Mouse (Mus musculus) heart, postnatal 0 days (tissue): ENCODE data around the gene Mogat1. TPM values are rescaled to one million over a fixed set of nuclear protein-coding genes. Genes with fewer than 3 reads are reported as not detected.
A peak's percentile ranks its signal among the peaks of the same experiment; 100 is the strongest.

Experiments used
- ATAC-seq: fragments of 200-750 bp; cut with Nextera tagmentation; 2 replicates; pipeline ENCODE4 v1.8.0; 2017; ENCODE audit warnings: low read depth, moderate number of reproducible peaks, moderate library complexity; ENCODE audit not compliant: insufficient read depth
- DNase-seq: peaks from one replicate; pipeline ENCODE4 v3.0.0-alpha.2; 2016; ENCODE audit warnings: low spot score
- H3K27ac ChIP-seq: fragments of 300-500 bp; sonication (generic); 2 replicates; pipeline ENCODE4 v1.5.1; 2014; ENCODE audit warnings: low read depth, mild to moderate bottlenecking
- H3K27me3 ChIP-seq: fragments of 300-500 bp; sonication (generic); 2 replicates; pipeline ENCODE4 v1.6.1; 2014; ENCODE audit warnings: low read length, mixed read lengths; ENCODE audit not compliant: control insufficient read depth, insufficient read depth
- H3K36me3 ChIP-seq: fragments of 300-500 bp; sonication (generic); replicated peaks from 2 replicates; pipeline ENCODE4 v1.6.1; 2014; ENCODE audit warnings: low read length, mixed read lengths; ENCODE audit not compliant: control insufficient read depth, insufficient read depth
- H3K4me1 ChIP-seq: fragments of 300-500 bp; sonication (generic); 2 replicates; pipeline ENCODE4 v1.6.1; 2014; ENCODE audit warnings: antibody characterized with exemption; ENCODE audit not compliant: control insufficient read depth, insufficient read depth
- H3K4me2 ChIP-seq: fragments of 300-500 bp; sonication (generic); 2 replicates; pipeline ENCODE4 v1.6.1; 2014; ENCODE audit warnings: low read depth, mild to moderate bottlenecking, low read length, moderate library complexity
- H3K4me3 ChIP-seq: fragments of 300-500 bp; sonication (generic); 2 replicates; pipeline ENCODE4 v1.5.1; 2014; ENCODE audit warnings: low read depth, low read length
- H3K9ac ChIP-seq: fragments of 300-500 bp; sonication (generic); replicated peaks from 2 replicates; pipeline ENCODE4 v1.6.1; 2014; ENCODE audit warnings: low read depth, low read length, mixed read lengths
- H3K9me3 ChIP-seq: fragments of 300-500 bp; sonication (generic); replicated peaks from 2 replicates; pipeline ENCODE4 v1.6.1; 2016; ENCODE audit warnings: low read length; ENCODE audit not compliant: control insufficient read depth
- CTCF ChIP-seq: IDR thresholded peaks from 2 replicates; pipeline ENCODE4 v1.5.1; 2016; ENCODE audit warnings: antibody characterized with exemption, control low read depth, low read depth
- EP300 ChIP-seq: IDR thresholded peaks from 2 replicates; pipeline ENCODE4 v1.6.1; 2016; ENCODE audit warnings: antibody characterized with exemption, low read depth
- WGBS: fragments of 180-500 bp; shearing (Covaris S2); extraction: QIAGEN DNeasy Blood & Tissue Kit; methylation state at CpG from one replicate; pipeline ENCODE4 v1.1.7; 2014; 5-methylcytosine and 5-hydroxymethylcytosine counted together
- polyA plus RNA-seq: library from polyadenylated mRNA; unstranded; fragments of >200 nt; fragmentation: Nextera tagmentation; extraction: Ambion mirVana; gene quantifications from 2 replicates; pipeline ENCODE4 v1.2.1, GENCODE M21; 2015
- total RNA-seq: library from RNA; depleted of rRNA; stranded (reverse); fragments of >200 nt; gene quantifications from 2 replicates; pipeline ENCODE4 v1.2.3, GENCODE M21; 2014; ENCODE audit warnings: low replicate concordance; rRNA removed

Gene Mogat1
- total RNA-seq, result 0.70 TPM in 1 of 2 replicates, not detected in the other
- 0.75 TPM in 1 of 2 replicates, not detected in the other for polyA plus RNA-seq

DNA sequence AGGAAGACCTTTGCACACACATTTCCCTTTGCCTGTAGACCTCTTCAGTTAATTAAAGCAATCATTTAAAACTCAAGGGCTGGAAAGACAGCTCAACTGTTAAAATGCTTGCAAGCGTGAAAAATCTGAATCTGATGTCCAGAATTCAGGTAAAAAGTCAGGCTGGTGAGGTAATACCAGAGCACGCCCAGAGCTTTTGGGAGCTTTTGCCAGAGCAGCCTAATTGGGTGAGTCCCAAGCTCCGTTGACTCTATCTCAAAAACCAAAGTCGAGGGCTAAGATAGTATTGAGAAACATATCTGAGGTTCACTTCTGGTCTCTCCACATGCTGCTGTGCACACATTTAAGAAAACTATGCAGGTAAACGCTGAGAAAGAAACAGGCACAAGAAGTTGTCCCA lies at the start of gene Mogat1:
TSS of gene Mogat1 (plus strand) at position 130 of the 400 bp plus-strand sequence.
- Histone ChIP-seq H3K4me2 (peak within 1 kb of the TSS; percentile 58), H3K36me3 (no peaks in the 10 kb centered on the region), H3K27ac (no peak within 1 kb of the TSS), H3K4me3 (peak within 1 kb of the TSS; percentile 16; the same call in 1 of the 2 replicates), H3K27me3 (peaks cover 15% of the 10 kb centered on the region), H3K9ac (no peak within 1 kb of the TSS), H3K4me1 (peaks cover 5% of the 10 kb centered on the region; the same call in 1 of the 2 replicates), H3K9me3 (no peaks in the 10 kb centered on the region)
- ATAC-seq (no peak), DNase-seq (no peak)
- no peak for TF ChIP-seq CTCF
- TF ChIP-seq EP300, result no peak
- WGBS, result 56% methylated on average over 5 of the region's 5 CpGs

- H3K27ac ChIP-seq, result no peak overlapping the region
- ATAC-seq (no peak), DNase-seq (no peak)
- no peaks in the 10 kb centered on the region for H3K9me3 ChIP-seq
- WGBS, result 80% methylated on average over 5 of the region's 5 CpGs
- no peaks in the 10 kb centered on the region for H3K27me3 ChIP-seq
- H3K4me2 ChIP-seq, result no peak overlapping the region
- H3K4me3 ChIP-seq, result no peak overlapping the region
- H3K4me1 ChIP-seq, result no peaks in the 10 kb centered on the region
- no peak overlapping the region for H3K9ac ChIP-seq
- H3K36me3 ChIP-seq, result peaks cover 73% of the 10 kb centered on the region
- TF ChIP-seq CTCF (no peak), EP300 (no peak)
Observed at GRCm38 (mm10) chr1:78472441-78472840, 38.4 kb upstream of the Mogat1 start.

- Histone ChIP-seq H3K27ac (no peak overlapping the region), H3K4me3 (no peak overlapping the region), H3K9ac (no peak overlapping the region), H3K36me3 (peaks cover 24% of the 10 kb centered on the region), H3K27me3 (no peaks in the 10 kb centered on the region), H3K9me3 (no peaks in the 10 kb centered on the region), H3K4me2 (no peak overlapping the region), H3K4me1 (peaks cover 13% of the 10 kb centered on the region; the same call in 1 of the 2 replicates)
- DNase-seq (no peak), ATAC-seq (no peak)
- WGBS, result 95% methylated on average over 3 of the region's 3 CpGs
- TF ChIP-seq CTCF (no peak), EP300 (no peak)
Observed at GRCm38 (mm10) chr1:78483430-78483829, 27.4 kb upstream of the Mogat1 start.

DNA sequence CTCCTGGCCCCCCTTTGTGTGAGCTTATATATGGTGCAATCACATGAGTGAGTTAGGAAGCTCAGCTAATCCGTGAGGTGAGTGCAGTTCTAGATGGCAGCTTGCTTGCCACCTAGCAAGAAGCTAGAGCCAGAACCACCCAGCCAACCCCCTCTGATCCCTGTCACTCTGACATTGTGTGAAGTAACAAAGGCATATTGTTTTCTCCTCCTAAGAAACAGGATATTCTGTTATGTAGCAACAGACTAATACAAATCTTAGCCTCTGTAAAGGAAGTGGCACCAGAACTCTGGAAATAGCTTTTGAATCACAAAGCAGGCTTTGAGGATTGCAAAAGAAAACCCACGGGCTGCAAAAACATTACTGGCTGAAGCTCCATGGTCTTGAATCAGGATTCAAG lies 26.4 kb upstream of the Mogat1 start:
- no peak for ATAC-seq
- Histone ChIP-seq H3K4me1 (peaks cover 13% of the 10 kb centered on the region), H3K9me3 (no peaks in the 10 kb centered on the region), H3K27ac (no peak overlapping the region), H3K4me2 (no peak overlapping the region), H3K4me3 (no peak overlapping the region), H3K27me3 (no peaks in the 10 kb centered on the region), H3K9ac (no peak overlapping the region), H3K36me3 (peaks cover 16% of the 10 kb centered on the region)
- no peak for TF ChIP-seq CTCF
- no peak for TF ChIP-seq EP300
- no peak for DNase-seq
- 62% methylated on average over 2 of the region's 2 CpGs for WGBS

GRCm38 (mm10) chr1:78488427-78488751 lies 22.4 kb upstream of the Mogat1 start:
- WGBS, result under 1% methylated on average over 28 of the region's 28 CpGs
- no peaks in the 10 kb centered on the region for H3K27me3 ChIP-seq
- H3K4me2 ChIP-seq, result peak overlapping the region; percentile 80
- H3K36me3 ChIP-seq, result no peaks in the 10 kb centered on the region
- H3K4me3 ChIP-seq, result peak overlapping the region; percentile 71
- ATAC-seq (peak; percentile 62), DNase-seq (no peak)
- no peaks in the 10 kb centered on the region for H3K9me3 ChIP-seq
- peak overlapping the region; percentile 77 for H3K9ac ChIP-seq
- H3K4me1 ChIP-seq, result peaks cover 19% of the 10 kb centered on the region
- peak overlapping the region; percentile 75 for H3K27ac ChIP-seq
- no peak for TF ChIP-seq EP300
- no peak for TF ChIP-seq CTCF

- DNase-seq (peak; percentile 87), ATAC-seq (peak; percentile 97)
- Histone ChIP-seq H3K4me2 (peak within 1 kb of the TSS; percentile 80), H3K36me3 (no peaks in the 10 kb centered on the region), H3K4me1 (peaks cover 19% of the 10 kb centered on the region), H3K9me3 (no peaks in the 10 kb centered on the region), H3K4me3 (peak within 1 kb of the TSS; percentile 71), H3K27me3 (no peaks in the 10 kb centered on the region), H3K27ac (peak within 1 kb of the TSS; percentile 75), H3K9ac (peak within 1 kb of the TSS; percentile 77)
- under 1% methylated on average over 31 of the region's 31 CpGs for WGBS
- TF ChIP-seq CTCF (peak; percentile 1; the same call in 1 of the 2 replicates), EP300 (peak; percentile 100)
Observed at GRCm38 (mm10) chr1:78488752-78489492, 21.9 kb upstream of the Mogat1 start, which contains the start of gene Farsb. Gene Farsb (minus strand): TSS chr1:78488897.
